Mouse (Mus musculus): ENCODE data around the gene Dip2b. TPM values are rescaled to one million over a fixed set of nuclear protein-coding genes. Genes with fewer than 3 reads are reported as not detected.

Gene Dip2b
- polyA plus RNA-seq, 1 experiment: 20.3 TPM

GRCm38 (mm10) chr15:100074754-100075153 is 36.3 kb downstream of the Dip2b start:
- Histone ChIP-seq H3K27me3 (ENCODE audit: control insufficient read depth, insufficient read depth, low read length) (no peaks in the 10 kb centered on the region), H3K4me3 (ENCODE audit: control insufficient read depth, low read depth, low read length) (no peak overlapping the region), H3K36me3 (ENCODE audit: control insufficient read depth, insufficient read depth, low read length) (no peaks in the 10 kb centered on the region), H3K4me1 (ENCODE audit: control insufficient read depth, insufficient read depth, low read length) (peaks cover 7% of the 10 kb centered on the region), H3K27ac (ENCODE audit: control insufficient read depth, insufficient read depth, low read depth, low read length) (no peak overlapping the region; the same call in 1 of the 2 replicates)
- no peak for TF ChIP-seq CTCF (IDR thresholded peaks at IDR 0.05; ENCODE audit: control insufficient read depth, insufficient read depth, insufficient replicate concordance, low read depth, low read length)
- TF ChIP-seq POLR2A (IDR thresholded peaks at IDR 0.05; ENCODE audit: control insufficient read depth, low read depth, low read length): no peak

- no peak overlapping the region for H3K4me3 ChIP-seq (ENCODE audit: control insufficient read depth, low read depth, low read length)
- no peak overlapping the region for H3K27ac ChIP-seq (ENCODE audit: control insufficient read depth, insufficient read depth, low read depth, low read length)
- TF ChIP-seq CTCF (IDR thresholded peaks at IDR 0.05; ENCODE audit: control insufficient read depth, insufficient read depth, insufficient replicate concordance, low read depth, low read length): no peak
- TF ChIP-seq POLR2A (IDR thresholded peaks at IDR 0.05; ENCODE audit: control insufficient read depth, low read depth, low read length): no peak
- H3K27me3 ChIP-seq (ENCODE audit: control insufficient read depth, insufficient read depth, low read length): no peaks in the 10 kb centered on the region
- H3K4me1 ChIP-seq (ENCODE audit: control insufficient read depth, insufficient read depth, low read length): peaks cover 7% of the 10 kb centered on the region
- no peaks in the 10 kb centered on the region for H3K36me3 ChIP-seq (ENCODE audit: control insufficient read depth, insufficient read depth, low read length)
These were observed 37.9 kb downstream of the Dip2b start for GRCm38 (mm10) chr15:100076362-100076761.

- H3K27ac ChIP-seq (ENCODE audit: control insufficient read depth, insufficient read depth, low read depth, low read length): no peak overlapping the region
- no peak for TF ChIP-seq POLR2A (IDR thresholded peaks at IDR 0.05; ENCODE audit: control insufficient read depth, low read depth, low read length)
- no peak for TF ChIP-seq CTCF (IDR thresholded peaks at IDR 0.05; ENCODE audit: control insufficient read depth, insufficient read depth, insufficient replicate concordance, low read depth, low read length)
- H3K27me3 ChIP-seq (ENCODE audit: control insufficient read depth, insufficient read depth, low read length): no peaks in the 10 kb centered on the region
- no peaks in the 10 kb centered on the region for H3K36me3 ChIP-seq (ENCODE audit: control insufficient read depth, insufficient read depth, low read length)
- no peak overlapping the region for H3K4me3 ChIP-seq (ENCODE audit: control insufficient read depth, low read depth, low read length)
- H3K4me1 ChIP-seq (ENCODE audit: control insufficient read depth, insufficient read depth, low read length): peaks cover 5% of the 10 kb centered on the region; the same call in 1 of the 2 replicates
These were observed 42.5 kb downstream of the Dip2b start for GRCm38 (mm10) chr15:100080833-100081477.

- H3K4me1 ChIP-seq (ENCODE audit: control insufficient read depth, insufficient read depth, low read length): peaks cover 4% of the 10 kb centered on the region; the same call in 1 of the 2 replicates
- H3K36me3 ChIP-seq (ENCODE audit: control insufficient read depth, insufficient read depth, low read length): no peaks in the 10 kb centered on the region
- no peak for TF ChIP-seq CTCF (IDR thresholded peaks at IDR 0.05; ENCODE audit: control insufficient read depth, insufficient read depth, insufficient replicate concordance, low read depth, low read length)
- TF ChIP-seq POLR2A (IDR thresholded peaks at IDR 0.05; ENCODE audit: control insufficient read depth, low read depth, low read length): no peak
- H3K27me3 ChIP-seq (ENCODE audit: control insufficient read depth, insufficient read depth, low read length): no peaks in the 10 kb centered on the region
- H3K27ac ChIP-seq (ENCODE audit: control insufficient read depth, insufficient read depth, low read depth, low read length): no peak overlapping the region
- H3K4me3 ChIP-seq (ENCODE audit: control insufficient read depth, low read depth, low read length): no peak overlapping the region
These were observed 43.1 kb downstream of the Dip2b start for GRCm38 (mm10) chr15:100081478-100081998.

GRCm38 (mm10) chr15:100082052-100082451 is 43.6 kb downstream of the Dip2b start:
- Histone ChIP-seq H3K36me3 (ENCODE audit: control insufficient read depth, insufficient read depth, low read length) (no peaks in the 10 kb centered on the region), H3K4me3 (ENCODE audit: control insufficient read depth, low read depth, low read length) (no peak overlapping the region), H3K27ac (ENCODE audit: control insufficient read depth, insufficient read depth, low read depth, low read length) (no peak overlapping the region), H3K4me1 (ENCODE audit: control insufficient read depth, insufficient read depth, low read length) (peaks cover 3% of the 10 kb centered on the region; the same call in 1 of the 2 replicates), H3K27me3 (ENCODE audit: control insufficient read depth, insufficient read depth, low read length) (no peaks in the 10 kb centered on the region)
- TF ChIP-seq CTCF (IDR thresholded peaks at IDR 0.05; ENCODE audit: control insufficient read depth, insufficient read depth, insufficient replicate concordance, low read depth, low read length) (no peak), POLR2A (IDR thresholded peaks at IDR 0.05; ENCODE audit: control insufficient read depth, low read depth, low read length) (no peak)

GRCm38 (mm10) chr15:100082733-100083132 is 44.3 kb downstream of the Dip2b start:
- peaks cover 3% of the 10 kb centered on the region; the same call in 1 of the 2 replicates for H3K4me1 ChIP-seq (ENCODE audit: control insufficient read depth, insufficient read depth, low read length)
- TF ChIP-seq POLR2A (IDR thresholded peaks at IDR 0.05; ENCODE audit: control insufficient read depth, low read depth, low read length) (no peak), CTCF (IDR thresholded peaks at IDR 0.05; ENCODE audit: control insufficient read depth, insufficient read depth, insufficient replicate concordance, low read depth, low read length) (no peak)
- no peak overlapping the region for H3K4me3 ChIP-seq (ENCODE audit: control insufficient read depth, low read depth, low read length)
- no peak overlapping the region for H3K27ac ChIP-seq (ENCODE audit: control insufficient read depth, insufficient read depth, low read depth, low read length)
- no peaks in the 10 kb centered on the region for H3K27me3 ChIP-seq (ENCODE audit: control insufficient read depth, insufficient read depth, low read length)
- H3K36me3 ChIP-seq (ENCODE audit: control insufficient read depth, insufficient read depth, low read length): no peaks in the 10 kb centered on the region

GRCm38 (mm10) chr15:100083882-100084281 is 45.4 kb downstream of the Dip2b start:
- TF ChIP-seq CTCF (IDR thresholded peaks at IDR 0.05; ENCODE audit: control insufficient read depth, insufficient read depth, insufficient replicate concordance, low read depth, low read length) (no peak), POLR2A (IDR thresholded peaks at IDR 0.05; ENCODE audit: control insufficient read depth, low read depth, low read length) (no peak)
- no peak overlapping the region for H3K27ac ChIP-seq (ENCODE audit: control insufficient read depth, insufficient read depth, low read depth, low read length)

More at GRCm38 (mm10) chr15:100083882-100084281, 45.4 kb downstream of the Dip2b start:
- Histone ChIP-seq H3K36me3 (ENCODE audit: control insufficient read depth, insufficient read depth, low read length) (no peaks in the 10 kb centered on the region), H3K27me3 (ENCODE audit: control insufficient read depth, insufficient read depth, low read length) (no peaks in the 10 kb centered on the region), H3K4me3 (ENCODE audit: control insufficient read depth, low read depth, low read length) (no peak overlapping the region), H3K4me1 (ENCODE audit: control insufficient read depth, insufficient read depth, low read length) (peaks cover 3% of the 10 kb centered on the region; the same call in 1 of the 2 replicates)
